Mouse (Mus musculus): ENCODE measurements at regions not wholly inside any gene's neighbourhood (a gene's known extent, or its start where the extent isn't known, plus 50 kb on each side); places are given as distances from the start of the nearest gene placed in this dataset.

DNA sequence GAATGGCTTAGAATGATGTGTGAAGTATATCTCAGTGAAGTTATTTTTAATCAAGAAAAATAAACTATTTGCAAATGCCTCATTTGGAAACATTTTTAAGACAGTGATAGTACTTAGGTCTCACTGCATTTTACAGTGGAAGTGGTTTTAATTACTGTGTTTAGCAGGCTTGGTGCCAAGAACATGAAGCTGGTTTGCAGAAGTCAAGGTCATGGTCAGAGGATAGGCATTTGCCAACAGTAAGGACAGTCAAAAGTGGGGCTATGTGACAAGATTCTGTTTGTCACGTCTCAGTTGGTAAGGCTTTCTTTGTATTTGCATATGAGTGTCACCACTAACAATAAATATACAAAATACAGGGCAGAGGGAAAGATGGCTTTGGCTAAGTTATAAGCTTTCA is 254.2 kb upstream of the Cdyl start:
- TF ChIP-seq CTCF (conservative IDR thresholded peaks at IDR 0.05; ENCODE audit: low read length): no peak
- TF ChIP-seq NANOG (IDR thresholded peaks at IDR 0.05; ENCODE audit: borderline replicate concordance, low read length): no peak
- TF ChIP-seq POU5F1 (IDR thresholded peaks at IDR 0.05; ENCODE audit: borderline replicate concordance, low read length): no peak
